Mouse (Mus musculus): ENCODE data around the gene Timm23. TPM values are rescaled to one million over a fixed set of nuclear protein-coding genes. Genes with fewer than 3 reads are reported as not detected.
"Not testable (repeated sequence)": the region's sequence is repeated elsewhere in the genome, so short reads cannot be mapped to it uniquely, and the experiment has no call there.

Gene Timm23
- total RNA-seq (2015) (122 and 132 TPM in 2 replicates), total RNA-seq (2017) (88.3 and 104 TPM in 2 replicates)

- ATAC-seq (ENCODE audit: poor library complexity, severe bottlenecking), result peak; percentile 100
These were observed at the start of gene Timm23, which contains the start of gene Parg for GRCm38 (mm10) chr14:32201791-32202451. Gene Timm23, minus strand, starts transcription at chr14:32201898. Gene Parg, plus strand, starts transcription at chr14:32201949.

GRCm38 (mm10) chr14:32249616-32250015, 47.9 kb upstream of the Timm23 start:
- no peak for ATAC-seq (ENCODE audit: poor library complexity, severe bottlenecking)

GRCm38 (mm10) chr14:32246019-32246418, 44.3 kb upstream of the Timm23 start:
- ATAC-seq (ENCODE audit: poor library complexity, severe bottlenecking), result no peak

- no peak for ATAC-seq (ENCODE audit: poor library complexity, severe bottlenecking)
These were observed 40.7 kb upstream of the Timm23 start for GRCm38 (mm10) chr14:32242401-32242800.

GRCm38 (mm10) chr14:32228996-32229395, 27.3 kb upstream of the Timm23 start:
- ATAC-seq (ENCODE audit: poor library complexity, severe bottlenecking), result no peak

- no peak for ATAC-seq (ENCODE audit: poor library complexity, severe bottlenecking)
These were observed 24.9 kb upstream of the Timm23 start for GRCm38 (mm10) chr14:32226601-32227000.

- ATAC-seq (ENCODE audit: poor library complexity, severe bottlenecking), result no peak; the same call in 1 of the 2 replicates
These were observed 344 bp downstream of the Timm23 start for GRCm38 (mm10) chr14:32201354-32201753.

- not testable (repeated sequence) for ATAC-seq (ENCODE audit: poor library complexity, severe bottlenecking)
These were observed 8.1 kb downstream of the Timm23 start for GRCm38 (mm10) chr14:32193557-32193956.

- ATAC-seq (ENCODE audit: poor library complexity, severe bottlenecking), result peak; percentile 90
These were observed 9.3 kb downstream of the Timm23 start for GRCm38 (mm10) chr14:32192437-32192836.

GRCm38 (mm10) chr14:32191926-32192325, 9.8 kb downstream of the Timm23 start:
- no peak for ATAC-seq (ENCODE audit: poor library complexity, severe bottlenecking)

GRCm38 (mm10) chr14:32190627-32191391, 10.9 kb downstream of the Timm23 start:
- no peak for ATAC-seq (ENCODE audit: poor library complexity, severe bottlenecking)

GRCm38 (mm10) chr14:32183846-32184245, 17.9 kb downstream of the Timm23 start:
- ATAC-seq (ENCODE audit: poor library complexity, severe bottlenecking), result no peak

- ATAC-seq (ENCODE audit: poor library complexity, severe bottlenecking), result no peak
These were observed 20.8 kb downstream of the Timm23 start for GRCm38 (mm10) chr14:32180861-32181260.

- ATAC-seq (ENCODE audit: poor library complexity, severe bottlenecking), result no peak
These were observed 22.1 kb downstream of the Timm23 start for GRCm38 (mm10) chr14:32179393-32180195.

- not testable (repeated sequence) for ATAC-seq (ENCODE audit: poor library complexity, severe bottlenecking)
These were observed 25.1 kb downstream of the Timm23 start for GRCm38 (mm10) chr14:32176590-32176989.

- no peak for ATAC-seq (ENCODE audit: poor library complexity, severe bottlenecking)
These were observed 26.4 kb downstream of the Timm23 start for GRCm38 (mm10) chr14:32175310-32175709.

- ATAC-seq (ENCODE audit: poor library complexity, severe bottlenecking), result no peak
These were observed 31.6 kb downstream of the Timm23 start for GRCm38 (mm10) chr14:32170137-32170536.

GRCm38 (mm10) chr14:32168653-32169231, 33.0 kb downstream of the Timm23 start:
- no peak for ATAC-seq (ENCODE audit: poor library complexity, severe bottlenecking)

- ATAC-seq (ENCODE audit: poor library complexity, severe bottlenecking), result no peak
These were observed 34.4 kb downstream of the Timm23 start for GRCm38 (mm10) chr14:32167326-32167725.

GRCm38 (mm10) chr14:32166840-32167239, 34.9 kb downstream of the Timm23 start:
- ATAC-seq (ENCODE audit: poor library complexity, severe bottlenecking), result no peak

- ATAC-seq (ENCODE audit: poor library complexity, severe bottlenecking), result no peak
These were observed 35.6 kb downstream of the Timm23 start for GRCm38 (mm10) chr14:32166062-32166441.

Data from megakaryocyte, adult 5-6 weeks (primary cell).